Mouse (Mus musculus) intestine, postnatal 0 days (tissue): ENCODE measurements around the gene Pycr1. TPM values are rescaled to one million over a fixed set of nuclear protein-coding genes. Genes with fewer than 3 reads are reported as not detected.
A peak's percentile ranks its signal among the peaks of the same experiment; 100 is the strongest.

Source experiments
- ATAC-seq: fragments of 200-750 bp; cut with Nextera tagmentation; 2 replicates; pipeline ENCODE4 v1.8.0; 2017; ENCODE audit warnings: mild to moderate bottlenecking, moderate TSS enrichment, moderate library complexity
- H3K27ac ChIP-seq: fragments of 300-500 bp; sonication (generic); 2 replicates; pipeline ENCODE4 v1.5.1; 2014; ENCODE audit warnings: mild to moderate bottlenecking, low read depth, low read length, moderate library complexity
- H3K27me3 ChIP-seq: fragments of 300-500 bp; sonication (generic); replicated peaks from 2 replicates; pipeline ENCODE4 v1.6.1; 2014; ENCODE audit warnings: low read length, mixed read lengths; ENCODE audit not compliant: control insufficient read depth, insufficient read depth
- H3K36me3 ChIP-seq: fragments of 300-500 bp; sonication (generic); 2 replicates; pipeline ENCODE4 v1.6.1; 2014; ENCODE audit warnings: mild to moderate bottlenecking, moderate library complexity; ENCODE audit not compliant: control insufficient read depth, insufficient read depth
- H3K4me1 ChIP-seq: fragments of 300-500 bp; sonication (generic); replicated peaks from 2 replicates; pipeline ENCODE4 v1.6.1; 2014; ENCODE audit warnings: antibody characterized with exemption, low read length, mixed read lengths; ENCODE audit not compliant: control insufficient read depth, insufficient read depth
- H3K4me2 ChIP-seq: fragments of 300-500 bp; sonication (generic); replicated peaks from 2 replicates; pipeline ENCODE4 v1.6.1; 2014; ENCODE audit warnings: low read depth, mild to moderate bottlenecking, moderate library complexity
- H3K4me3 ChIP-seq: fragments of 300-500 bp; sonication (generic); 2 replicates; pipeline ENCODE4 v1.5.1; 2014; ENCODE audit warnings: low read depth, low read length
- H3K9ac ChIP-seq: fragments of 300-500 bp; sonication (generic); 2 replicates; pipeline ENCODE4 v1.6.1; 2014; ENCODE audit warnings: mild to moderate bottlenecking, low read depth, low read length
- H3K9me3 ChIP-seq: fragments of 300-500 bp; sonication (generic); 2 replicates; pipeline ENCODE4 v1.6.1; 2016; ENCODE audit warnings: mixed run types; ENCODE audit not compliant: control insufficient read depth
- CTCF ChIP-seq: sonication (generic); IDR thresholded peaks from 2 replicates; pipeline ENCODE4 v1.5.1; 2016; ENCODE audit warnings: low read depth, mild to moderate bottlenecking, control low read depth, antibody characterized with exemption, moderate library complexity
- WGBS: fragments of 180-500 bp; shearing (Covaris S2); extraction: QIAGEN DNeasy Blood & Tissue Kit; methylation state at CpG from one replicate; pipeline ENCODE4 v1.1.7; 2014; 5-methylcytosine and 5-hydroxymethylcytosine counted together
- polyA plus RNA-seq: library from polyadenylated mRNA; unstranded; fragments of >200 nt; fragmentation: Nextera tagmentation; extraction: Ambion mirVana; gene quantifications from 2 replicates; pipeline ENCODE4 v1.2.1, GENCODE M21; 2015

The Pycr1 gene
- polyA plus RNA-seq, 1 experiment from 2014 or later = 6.5 TPM

DNA sequence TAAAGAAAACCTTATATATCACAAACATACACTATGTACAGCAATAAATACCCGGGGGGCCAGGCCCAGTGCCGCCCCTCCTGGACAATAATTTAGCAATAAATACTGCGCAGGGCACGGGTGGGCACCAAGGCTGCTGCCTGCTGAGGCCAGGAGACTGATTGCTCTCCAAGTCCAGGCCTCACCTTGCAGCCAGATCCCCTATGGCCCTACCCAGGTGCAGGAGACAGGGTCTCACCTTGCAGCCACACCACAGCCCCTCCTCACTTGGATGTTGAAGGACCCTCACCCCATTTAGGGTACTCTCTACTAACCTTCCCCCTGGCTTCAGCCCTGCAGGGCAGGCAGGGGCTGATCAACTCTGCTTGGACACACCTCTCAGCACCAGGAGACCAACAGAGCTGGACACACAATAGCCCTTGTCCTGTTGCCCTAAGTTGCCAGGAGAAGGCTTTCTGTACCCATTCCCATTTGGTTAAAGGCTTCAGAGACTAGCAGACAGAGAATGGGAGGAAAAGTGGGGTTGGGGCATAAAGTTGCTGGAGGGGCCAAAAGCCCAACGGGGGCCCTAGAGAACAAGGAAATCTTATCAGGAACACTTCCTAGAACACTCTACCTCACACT is 18.3 kb downstream of the Pycr1 start, which contains the start of gene Sirt7:
Gene Sirt7, minus strand, starts transcription at position 89 of the 624 bp plus-strand sequence.
- Histone ChIP-seq H3K9ac (peak within 1 kb of the TSS; percentile 82), H3K9me3 (no peaks in the 10 kb centered on the region), H3K4me2 (peak within 1 kb of the TSS; percentile 80), H3K4me1 (peaks cover 7% of the 10 kb centered on the region; the same call in 1 of the 2 replicates), H3K27ac (peak within 1 kb of the TSS; percentile 94), H3K27me3 (no peaks in the 10 kb centered on the region), H3K4me3 (peak within 1 kb of the TSS; percentile 81), H3K36me3 (peaks cover 45% of the 10 kb centered on the region)
- ATAC-seq = no peak
- WGBS = 9% methylated on average over 5 of the region's 5 CpGs
- no peak for TF ChIP-seq CTCF

DNA sequence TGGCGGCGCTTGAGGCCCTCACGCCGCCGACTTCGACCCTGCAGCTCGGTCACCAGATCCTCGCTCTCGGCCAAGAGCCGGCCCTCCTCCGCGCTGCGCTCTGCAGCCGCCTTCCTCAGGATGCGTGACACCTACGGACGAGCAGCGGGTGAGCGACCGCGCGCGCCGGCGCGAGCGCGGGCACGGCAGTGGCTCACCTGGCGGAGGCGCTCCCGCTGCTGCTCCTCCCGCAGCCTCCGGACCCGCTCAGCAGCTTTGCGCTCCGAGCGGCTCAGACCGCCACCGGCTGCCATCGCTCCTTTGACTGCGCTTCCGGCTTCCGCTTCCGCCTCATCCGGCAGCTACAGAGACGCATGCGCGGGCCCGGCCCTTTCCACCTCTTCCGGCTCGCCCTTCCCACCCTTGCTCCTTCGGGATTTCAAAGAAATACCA is 18.9 kb downstream of the Pycr1 start:
- Histone ChIP-seq H3K4me3 (peak overlapping the region; percentile 81), H3K9me3 (no peaks in the 10 kb centered on the region), H3K4me1 (peaks cover 5% of the 10 kb centered on the region; the same call in 1 of the 2 replicates), H3K27me3 (no peaks in the 10 kb centered on the region), H3K4me2 (peak overlapping the region; percentile 80), H3K9ac (peak overlapping the region; percentile 82), H3K36me3 (peaks cover 50% of the 10 kb centered on the region), H3K27ac (peak overlapping the region; percentile 94)
- WGBS = under 1% methylated on average over 52 of the region's 53 CpGs
- peak; percentile 62 for ATAC-seq
- TF ChIP-seq CTCF = no peak

DNA sequence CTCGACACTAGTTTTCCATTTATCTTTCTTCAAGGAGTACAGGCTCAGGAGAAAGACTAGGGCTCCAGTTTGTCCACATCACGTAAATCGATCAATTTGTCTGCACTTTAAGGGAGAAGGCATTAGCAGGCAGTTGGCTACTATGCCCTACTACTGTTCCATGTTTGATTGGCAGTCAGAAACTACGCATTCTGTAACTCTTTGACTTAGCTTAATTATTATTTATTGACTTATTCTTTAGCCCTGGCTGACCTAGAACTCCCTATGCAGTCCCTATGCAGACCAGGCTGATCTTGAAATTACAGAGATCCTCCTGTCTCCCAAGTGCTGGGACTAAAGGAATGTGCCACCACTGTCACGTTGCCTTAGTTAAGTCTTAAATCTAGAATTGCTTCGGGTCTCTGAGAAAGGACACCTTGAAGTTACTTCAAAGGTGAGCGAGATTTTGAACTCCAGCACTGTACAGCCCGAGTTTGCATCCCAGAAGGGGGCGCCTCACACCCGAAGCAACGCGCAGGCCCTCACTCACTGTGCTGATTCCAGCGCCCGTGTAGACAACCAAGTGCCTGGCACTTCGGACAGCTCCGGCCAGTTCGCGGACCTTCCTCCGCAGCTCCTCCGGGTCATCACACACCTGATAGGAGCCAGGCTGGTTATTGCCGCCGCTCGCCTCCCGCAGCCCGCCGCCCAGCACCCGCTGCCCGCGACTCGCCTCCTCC is 19.4 kb downstream of the Pycr1 start:
- Histone ChIP-seq H3K4me3 (peak overlapping the region; percentile 81), H3K9me3 (no peaks in the 10 kb centered on the region), H3K36me3 (peaks cover 52% of the 10 kb centered on the region), H3K4me2 (peak overlapping the region; percentile 80), H3K27ac (peak overlapping the region; percentile 94), H3K9ac (peak overlapping the region; percentile 82), H3K4me1 (0 out of 2 replicates have a peak, but pooled peaks cover 4% of the 10 kb centered on the region), H3K27me3 (no peaks in the 10 kb centered on the region)
- TF ChIP-seq CTCF = peak; percentile 82
- ATAC-seq = peak; percentile 66
- 11% methylated on average over 28 of the region's 30 CpGs for WGBS

DNA sequence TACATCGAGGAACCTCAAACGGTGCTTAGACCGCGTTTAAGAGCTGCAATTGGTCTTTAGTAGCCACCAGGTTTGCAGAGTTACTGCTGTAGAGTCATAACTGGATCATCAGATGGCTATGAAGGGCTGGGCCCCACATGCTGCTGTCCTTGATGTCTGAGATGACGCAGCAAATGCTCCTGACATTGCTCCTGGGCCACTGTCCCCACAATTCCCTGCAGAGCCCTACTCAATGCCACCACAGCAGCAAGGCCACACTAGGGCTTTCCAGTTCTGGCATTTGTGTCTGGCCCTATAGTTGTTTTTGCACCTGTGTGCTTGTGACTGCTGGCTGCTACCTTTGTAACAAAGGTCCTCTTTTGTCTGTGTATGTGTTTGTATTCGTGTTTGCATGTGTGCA is 20.8 kb downstream of the Pycr1 start:
- H3K9ac ChIP-seq = no peak overlapping the region
- no peak for ATAC-seq
- peaks cover 57% of the 10 kb centered on the region for H3K36me3 ChIP-seq
- no peak overlapping the region for H3K4me3 ChIP-seq
- no peak for TF ChIP-seq CTCF
- H3K4me1 ChIP-seq = peaks cover 4% of the 10 kb centered on the region; the same call in 1 of the 2 replicates
- no peaks in the 10 kb centered on the region for H3K9me3 ChIP-seq
- no peak overlapping the region for H3K27ac ChIP-seq
- H3K27me3 ChIP-seq = no peaks in the 10 kb centered on the region
- no peak overlapping the region for H3K4me2 ChIP-seq
- WGBS = 85% methylated on average over 6 of the region's 6 CpGs

DNA sequence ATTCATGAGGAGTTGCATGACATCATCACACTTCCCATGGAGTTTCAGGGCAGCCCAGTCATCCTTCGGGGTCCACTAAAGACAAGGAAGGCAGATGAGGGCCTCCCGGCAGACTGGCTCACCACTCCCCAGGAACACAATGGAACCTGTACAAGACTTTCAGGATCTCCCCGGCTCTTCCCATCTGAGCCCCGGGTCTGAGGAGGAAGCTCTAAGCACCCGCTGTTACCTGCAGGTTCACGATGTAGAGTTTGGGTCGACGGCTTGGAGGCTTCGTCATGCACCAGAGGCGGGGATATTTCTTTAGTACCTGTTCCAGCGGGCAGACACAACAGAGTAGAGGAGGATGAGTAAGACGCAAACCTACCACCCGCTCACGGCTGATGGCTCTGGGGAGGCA is 23.4 kb downstream of the Pycr1 start:
- H3K27ac ChIP-seq = no peak overlapping the region
- WGBS = 94% methylated on average over 14 of the region's 14 CpGs
- H3K4me2 ChIP-seq = no peak overlapping the region
- H3K9ac ChIP-seq = no peak overlapping the region
- H3K36me3 ChIP-seq = peaks cover 45% of the 10 kb centered on the region
- H3K27me3 ChIP-seq = no peaks in the 10 kb centered on the region
- no peak overlapping the region for H3K4me3 ChIP-seq
- peaks cover 10% of the 10 kb centered on the region; the same call in 1 of the 2 replicates for H3K4me1 ChIP-seq
- no peaks in the 10 kb centered on the region for H3K9me3 ChIP-seq
- TF ChIP-seq CTCF = no peak
- ATAC-seq = no peak
